Mouse (Mus musculus) CD8-positive naive resting alpha-beta T cell, adult 2 months (primary cell): ENCODE measurements around the gene Eef1b2.
"Not testable (repeated sequence)": the region's sequence is repeated elsewhere in the genome, so short reads cannot be mapped to it uniquely, and the experiment has no call there.

ENCODE experiments used
- DNase-seq, 2 experiments: peaks; one replicate each; pipeline ENCODE4 v3.0.0; 2022; ENCODE audit warnings: low read depth in 2 of 2, low spot score in 2 of 2

The Eef1b2 gene

DNA sequence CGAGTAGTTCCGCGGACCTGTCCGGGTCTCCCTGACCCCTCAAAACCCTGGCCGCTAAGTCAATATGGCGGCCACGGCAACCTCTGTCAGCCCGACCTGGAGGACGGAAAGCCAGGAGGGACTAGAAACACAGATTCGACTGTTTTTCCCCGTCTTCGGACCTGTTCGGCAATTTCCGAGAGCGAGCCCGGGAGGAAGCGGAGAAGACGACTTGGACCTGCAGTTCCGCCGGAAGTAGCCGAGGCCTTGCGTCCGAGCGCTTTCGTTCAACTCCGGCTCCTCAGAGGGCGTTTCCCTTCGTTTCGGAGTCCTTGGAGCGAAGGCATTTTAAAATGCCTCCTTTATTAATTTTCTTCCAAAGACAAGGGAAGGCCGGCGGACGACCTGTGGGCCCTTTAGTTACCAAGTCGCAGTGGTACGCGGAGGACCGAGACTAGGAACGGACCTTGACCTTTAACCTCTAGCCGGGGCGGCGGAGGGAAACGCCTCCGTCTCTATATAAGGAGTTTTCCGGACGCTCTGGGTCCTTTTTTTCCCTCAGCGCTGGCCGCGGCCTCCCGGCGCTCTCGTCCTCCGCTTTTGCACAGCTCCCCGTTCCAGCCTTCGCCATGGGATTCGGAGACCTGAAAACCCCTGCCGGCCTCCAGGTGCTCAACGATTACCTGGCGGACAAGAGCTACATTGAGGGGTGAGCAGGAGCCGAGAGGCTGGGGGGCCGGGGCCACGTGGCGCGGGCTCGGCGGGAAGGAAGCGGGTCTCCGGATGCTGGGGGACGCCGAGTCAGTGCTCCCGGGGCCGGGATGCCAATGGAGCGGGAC, at the start of gene Eef1b2, which contains the start of gene Ndufs1:
Eef1b2 (plus strand) TSS at position 222 of the 818 bp plus-strand sequence.
Ndufs1 (minus strand) TSS at position 230 of the 818 bp plus-strand sequence.
- peak; percentile 94 to 98 for DNase-seq

DNA sequence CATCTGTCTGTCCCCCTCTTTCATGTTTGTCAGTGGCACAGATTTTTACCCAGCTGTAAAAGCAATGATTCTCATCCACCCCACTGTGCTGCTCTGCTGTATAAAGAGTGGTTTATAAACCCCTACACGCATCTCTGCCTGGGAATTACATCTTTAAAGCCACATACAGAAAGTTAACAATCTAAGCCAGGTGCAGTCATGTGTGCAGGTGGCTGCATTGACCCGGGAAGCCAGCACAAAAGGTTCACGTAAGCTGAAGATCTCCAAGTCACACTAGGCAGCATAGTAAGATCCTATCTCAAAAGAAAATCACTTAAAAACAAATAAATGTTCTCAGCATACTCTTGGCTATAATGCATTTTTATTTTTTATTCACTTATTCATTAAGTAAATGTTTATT, 47.4 kb upstream of the Eef1b2 start:
- DNase-seq: no peak

DNA sequence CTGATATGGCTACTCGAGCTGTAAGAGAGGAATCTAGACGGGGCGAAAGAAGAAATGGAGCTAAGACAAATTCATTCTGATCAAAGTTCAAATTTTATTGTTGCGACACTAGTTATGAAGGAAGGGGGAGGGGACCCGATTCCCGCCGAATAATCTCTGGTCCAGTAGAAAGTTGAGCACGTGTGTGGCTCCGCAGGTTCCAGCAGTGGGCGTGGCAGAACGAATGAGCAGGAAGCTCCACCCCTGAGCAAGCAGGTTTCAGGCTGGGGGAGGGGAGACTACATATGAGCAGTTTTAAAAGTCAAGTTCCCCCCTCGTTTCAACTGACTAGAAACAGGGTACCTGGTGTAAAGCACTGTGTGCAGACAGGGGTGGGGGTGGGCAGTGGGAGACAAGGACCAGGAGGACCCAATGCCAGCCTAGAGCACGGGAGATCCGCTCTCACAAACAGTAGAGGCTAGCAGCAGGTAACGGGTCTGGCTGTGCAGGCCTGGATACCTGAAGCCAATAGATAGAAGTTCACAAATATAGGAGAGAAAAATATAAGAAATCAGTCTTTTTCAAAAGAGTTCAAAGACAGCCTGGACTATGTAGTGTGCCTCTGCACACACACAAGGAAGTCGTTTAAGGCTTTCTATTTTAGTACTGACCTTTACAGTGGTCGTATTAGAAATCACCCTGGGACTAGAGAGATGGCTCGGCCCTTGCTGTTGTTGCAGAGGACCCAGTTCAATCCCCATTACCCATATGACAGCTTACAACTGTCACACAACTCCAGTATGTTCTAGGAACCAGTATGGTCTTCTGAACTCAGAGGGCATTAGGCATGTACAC, 46.6 kb upstream of the Eef1b2 start:
- no peak for DNase-seq

- DNase-seq: no peak
Observed at GRCm38 (mm10) chr1:63130883-63131282, 45.7 kb upstream of the Eef1b2 start.

DNA sequence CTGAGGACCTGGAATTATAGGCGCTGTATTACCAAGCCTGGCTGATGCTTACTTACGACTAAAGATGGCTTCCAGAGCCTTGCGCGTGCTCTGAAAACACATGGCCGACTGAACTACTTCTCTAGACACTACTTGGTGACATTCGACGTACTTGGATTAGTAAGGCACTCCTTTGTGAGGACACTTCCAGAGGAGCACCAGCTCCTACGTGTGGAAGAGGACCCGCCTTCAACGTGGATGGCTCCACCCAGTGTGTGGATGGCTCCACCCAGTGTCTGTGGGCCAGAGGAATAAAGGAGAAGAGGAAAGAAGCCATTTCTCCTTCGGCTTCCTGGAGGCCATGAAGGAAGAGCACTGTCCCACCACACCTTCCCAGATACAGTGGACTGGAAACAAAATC, 44.9 kb upstream of the Eef1b2 start:
- DNase-seq: no peak

GRCm38 (mm10) chr1:63134530-63134929, 42.1 kb upstream of the Eef1b2 start:
- no peak for DNase-seq

DNA sequence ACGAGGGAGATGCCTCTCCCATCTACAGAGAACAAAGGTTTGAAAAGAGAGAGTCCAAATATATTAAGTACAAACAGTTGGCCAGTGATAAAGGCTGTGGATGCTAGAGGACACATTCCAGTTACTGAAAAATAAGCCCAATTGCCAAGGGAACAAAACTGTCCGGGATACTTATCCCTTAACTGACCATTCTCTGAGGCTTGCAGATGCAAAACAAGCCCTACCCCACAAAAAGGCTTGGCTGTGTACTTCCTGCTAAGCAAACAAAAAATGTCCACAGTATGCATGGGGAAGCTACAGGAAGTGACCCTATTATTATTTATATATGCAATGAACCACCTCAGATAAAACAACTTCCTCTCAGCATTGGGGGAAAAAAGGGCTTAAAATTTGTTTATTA, 38.7 kb upstream of the Eef1b2 start:
- no peak for DNase-seq

- DNase-seq: not testable (repeated sequence)
Observed at GRCm38 (mm10) chr1:63138586-63138985, 38.0 kb upstream of the Eef1b2 start.

DNA sequence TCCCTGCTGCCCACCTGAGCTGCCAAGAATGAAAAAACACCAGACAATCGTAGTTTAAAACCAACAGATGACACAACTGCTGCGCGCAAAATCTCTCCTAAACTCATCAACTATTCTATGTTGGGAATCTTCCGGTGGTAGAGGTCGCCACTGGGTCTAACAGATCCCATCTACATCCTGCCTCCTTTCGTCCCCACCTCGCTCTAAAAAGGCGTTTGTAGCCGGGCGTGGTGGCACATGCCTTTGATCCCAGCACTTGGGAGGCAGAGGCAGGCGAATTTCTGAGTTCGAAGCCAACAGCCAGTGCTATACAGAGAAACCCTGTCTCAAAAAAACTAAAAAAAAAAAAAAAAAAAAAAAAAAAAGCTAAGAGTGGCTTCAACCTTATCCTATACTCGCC, 36.4 kb upstream of the Eef1b2 start:
- DNase-seq: no peak

- no peak for DNase-seq
Observed at GRCm38 (mm10) chr1:63168638-63169037, 8.0 kb upstream of the Eef1b2 start.

DNA sequence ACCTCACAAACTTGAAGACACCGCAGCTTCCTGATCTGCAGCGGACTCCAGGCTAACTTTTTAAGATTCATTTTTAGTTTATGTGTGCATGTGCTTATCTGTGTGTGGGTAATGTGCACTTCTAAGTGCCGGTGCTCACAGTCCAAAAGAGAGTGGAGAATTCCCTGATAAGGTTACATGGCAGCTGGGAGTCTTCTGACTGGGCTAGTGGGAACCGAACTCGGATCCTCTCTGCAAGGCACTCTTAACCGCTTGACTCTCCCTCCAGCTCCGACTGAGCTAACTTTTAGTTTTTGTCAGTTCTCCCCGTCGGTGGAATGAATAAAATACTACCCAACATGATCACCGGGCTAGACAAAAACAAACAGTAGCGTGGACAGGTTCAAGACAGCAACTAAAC, 772 bp upstream of the Eef1b2 start:
- DNase-seq: no peak

GRCm38 (mm10) chr1:63176259-63176603, 394 bp upstream of the Eef1b2 start:
- DNase-seq: no peak

DNA sequence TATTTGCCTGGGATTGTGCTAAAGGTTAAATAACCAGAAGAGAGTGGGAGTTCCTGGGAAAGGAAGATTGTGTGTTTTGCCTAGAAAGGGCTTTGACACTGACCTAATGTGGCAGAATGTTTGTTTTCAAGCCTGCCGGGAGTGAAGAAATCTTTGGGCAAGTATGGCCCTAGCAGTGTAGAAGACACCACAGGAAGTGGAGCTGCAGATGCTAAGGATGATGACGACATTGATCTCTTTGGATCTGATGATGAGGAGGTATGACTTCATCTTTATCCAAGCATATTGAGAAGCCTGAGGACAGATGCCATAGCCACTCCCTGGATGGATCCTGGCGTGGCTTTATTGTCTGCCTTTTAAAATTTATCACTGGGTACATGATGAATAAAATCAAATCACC, 1.7 kb downstream of the Eef1b2 start:
- DNase-seq: no peak

DNA sequence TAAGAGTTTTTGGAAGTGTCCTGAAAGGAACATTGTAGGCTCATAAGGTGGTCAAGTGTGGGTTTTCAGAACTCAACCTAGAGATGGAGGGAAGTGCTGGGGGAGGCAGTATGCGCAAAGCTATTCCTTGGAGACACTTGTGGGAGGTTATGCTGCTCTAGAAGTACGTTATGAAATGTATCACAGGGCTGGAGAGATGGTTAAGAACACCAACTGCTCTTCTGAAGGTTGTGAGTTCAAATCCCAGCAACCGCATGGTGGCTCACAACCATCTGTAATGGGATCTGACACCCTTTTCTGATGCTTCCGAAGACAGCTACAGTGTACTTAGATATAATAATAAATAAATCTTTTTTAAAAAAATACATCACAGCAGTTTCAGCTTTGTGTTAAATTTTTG, 3.5 kb downstream of the Eef1b2 start:
- no peak for DNase-seq

DNA sequence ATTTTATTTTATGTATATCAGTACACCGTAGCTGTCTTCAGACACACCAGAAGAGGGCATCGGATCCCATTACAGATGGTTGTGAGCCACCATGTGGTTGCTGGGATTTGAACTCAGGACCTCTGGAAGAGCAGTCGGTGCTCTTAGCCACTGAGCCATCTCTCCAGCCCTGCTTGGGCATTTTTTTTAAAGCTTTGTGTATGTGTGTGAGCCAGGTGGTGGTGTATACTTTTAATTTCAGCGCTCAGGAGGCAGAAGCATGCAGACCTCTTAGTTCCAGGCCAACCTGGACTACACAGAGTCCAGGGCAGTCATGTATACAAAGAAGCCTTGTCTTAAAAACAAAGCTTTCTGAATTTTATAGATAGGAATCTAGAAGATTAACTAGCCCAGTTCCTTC, 4.0 kb downstream of the Eef1b2 start:
- not testable (repeated sequence) for DNase-seq

GRCm38 (mm10) chr1:63181019-63181418, 4.4 kb downstream of the Eef1b2 start:
- peak; percentile 89 to 95 for DNase-seq

GRCm38 (mm10) chr1:63181480-63181879, 4.9 kb downstream of the Eef1b2 start:
- no peak for DNase-seq

GRCm38 (mm10) chr1:63182212-63182611, 5.6 kb downstream of the Eef1b2 start:
- no peak for DNase-seq

- DNase-seq: peak; percentile 24 to 57
Observed at GRCm38 (mm10) chr1:63182636-63183270, 6.1 kb downstream of the Eef1b2 start.

GRCm38 (mm10) chr1:63185430-63185829, 8.8 kb downstream of the Eef1b2 start:
- DNase-seq: not testable (repeated sequence)

- DNase-seq: no peak
Observed at GRCm38 (mm10) chr1:63188536-63188935, 11.9 kb downstream of the Eef1b2 start.

DNA sequence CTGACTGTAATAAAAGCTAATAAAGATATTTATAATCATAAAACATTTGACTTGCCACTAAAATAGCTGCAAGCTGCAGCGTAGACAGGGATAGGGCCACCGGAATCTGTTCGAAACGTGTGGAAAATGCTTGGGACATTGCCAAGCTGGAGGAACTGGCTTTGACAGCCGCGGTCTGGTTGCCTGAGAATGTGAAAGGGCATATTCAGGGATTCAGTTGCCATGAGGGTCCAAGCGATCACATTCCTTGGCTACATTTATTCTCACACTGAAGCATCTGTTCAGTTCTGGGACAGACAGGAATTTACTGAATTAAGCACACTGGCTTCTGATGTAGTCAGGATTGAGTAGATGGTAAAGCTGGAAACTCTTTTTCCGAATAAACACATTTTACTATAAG, 14.2 kb downstream of the Eef1b2 start:
- DNase-seq: no peak
